Mouse (Mus musculus) olfactory bulb, adult 2 months (tissue): ENCODE data around the gene 4930402H24Rik. TPM values are rescaled to one million over a fixed set of nuclear protein-coding genes. Genes with fewer than 3 reads are reported as not detected.
A peak's percentile ranks its signal among the peaks of the same experiment; 100 is the strongest.

Experiments
- H3K27ac ChIP-seq: fragments of 200-500 bp; 2 replicates; pipeline ENCODE4 v1.5.1; 2012; ENCODE audit warnings: low read depth, low read length; ENCODE audit not compliant: insufficient read depth
- H3K4me1 ChIP-seq: fragments of 200-500 bp; 2 replicates; pipeline ENCODE4 v1.6.1; 2012; ENCODE audit warnings: low read length; ENCODE audit not compliant: control insufficient read depth, insufficient read depth
- H3K4me3 ChIP-seq: fragments of 200-500 bp; 2 replicates; pipeline ENCODE4 v1.5.1; 2012; ENCODE audit warnings: mild to moderate bottlenecking, low read depth, low read length, moderate library complexity; ENCODE audit not compliant: insufficient read depth
- CTCF ChIP-seq: fragments of 200-500 bp; IDR thresholded peaks from 2 replicates; pipeline ENCODE4 v1.5.1; 2012; ENCODE audit warnings: low read depth, mild to moderate bottlenecking, low read length, moderate library complexity; ENCODE audit not compliant: insufficient read depth
- POLR2A ChIP-seq: fragments of 200-500 bp; IDR thresholded peaks from 2 replicates; pipeline ENCODE4 v1.6.1; 2012; ENCODE audit warnings: mild to moderate bottlenecking, low read depth, low read length, moderate library complexity; ENCODE audit not compliant: insufficient read depth
- WGBS: fragments of 180-500 bp; shearing (Covaris S2); methylation state at CpG from one replicate; pipeline ENCODE4 v1.1.7; 2018; 5-methylcytosine and 5-hydroxymethylcytosine counted together
- polyA plus RNA-seq: library from polyadenylated mRNA; stranded (reverse); fragments of >200 nt; gene quantifications from 2 replicates; pipeline ENCODE4 v1.2.4, GENCODE M21; 2012; ENCODE audit warnings: low replicate concordance; ENCODE audit not compliant: missing spikeins, insufficient read depth, insufficient read length

Gene 4930402H24Rik
- polyA plus RNA-seq, 1 experiment = not detected

DNA sequence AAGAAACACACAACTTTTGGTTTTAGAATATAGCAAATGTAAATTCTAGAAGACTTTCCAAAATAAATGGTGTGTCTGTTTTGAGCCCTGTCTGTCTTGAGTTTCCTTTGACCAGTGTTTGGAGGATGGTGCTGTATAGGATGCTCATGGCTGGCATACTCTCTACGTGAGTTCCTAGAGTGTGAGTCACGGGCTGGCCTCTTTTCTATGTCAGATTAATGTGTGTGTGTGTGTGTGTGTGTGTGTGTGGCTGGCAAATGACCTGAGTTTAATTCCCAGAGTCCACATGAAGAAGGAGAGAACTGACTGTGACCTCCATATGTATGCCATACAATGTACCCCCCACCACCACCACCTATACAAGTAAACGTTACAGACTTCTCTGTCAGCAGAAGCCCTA lies 224.7 kb downstream of the 4930402H24Rik start:
- Histone ChIP-seq H3K27ac (no peak overlapping the region), H3K4me1 (no peaks in the 10 kb centered on the region), H3K4me3 (no peak overlapping the region)
- no peak for TF ChIP-seq POLR2A
- no peak for TF ChIP-seq CTCF
- WGBS = 75% methylated on average over 3 of the region's 3 CpGs

DNA sequence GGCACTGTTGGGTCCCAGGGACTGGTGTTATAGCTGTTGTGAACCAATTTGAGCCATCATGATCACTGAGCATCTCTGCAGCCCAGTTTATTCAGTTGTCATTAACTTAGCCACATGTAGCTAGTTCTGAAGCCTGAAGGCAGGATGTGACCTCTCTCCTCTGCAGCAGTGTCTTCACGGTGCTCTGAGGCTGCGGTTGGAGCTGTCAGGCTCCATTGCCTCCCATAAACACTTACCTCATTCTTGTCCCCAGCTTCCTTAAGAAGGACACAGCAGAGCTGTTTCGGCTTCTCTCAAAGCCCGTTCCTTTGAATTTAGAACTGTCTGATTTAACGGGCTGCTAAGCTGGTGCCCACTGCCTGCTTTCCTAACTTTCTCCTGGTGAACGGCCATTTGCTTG lies 226.3 kb downstream of the 4930402H24Rik start:
- no peak for TF ChIP-seq POLR2A
- no peak for TF ChIP-seq CTCF
- H3K4me1 ChIP-seq = no peaks in the 10 kb centered on the region
- H3K27ac ChIP-seq = no peak overlapping the region
- WGBS = 92% methylated on average over 6 of the region's 6 CpGs
- H3K4me3 ChIP-seq = no peak overlapping the region

DNA sequence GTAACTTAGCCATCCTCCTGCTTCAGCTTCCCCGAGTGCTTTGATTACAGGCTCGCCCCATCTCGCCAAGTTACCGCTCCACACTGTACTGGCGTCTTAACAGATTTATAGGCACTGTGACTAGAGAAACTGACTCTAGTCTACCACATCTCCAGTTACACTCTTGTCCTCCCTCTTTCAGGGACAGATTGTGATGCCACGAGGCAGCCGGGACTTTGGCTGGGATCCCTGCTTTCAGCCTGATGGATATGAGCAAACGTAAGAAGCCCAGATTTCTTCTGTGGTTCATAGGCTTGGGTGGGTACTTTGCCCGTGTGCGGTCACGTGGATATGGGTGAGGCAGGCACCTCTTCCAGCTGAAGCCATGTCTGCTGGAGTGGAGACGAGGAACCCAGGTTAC lies 227.1 kb downstream of the 4930402H24Rik start:
- Histone ChIP-seq H3K4me3 (no peak overlapping the region), H3K4me1 (no peaks in the 10 kb centered on the region), H3K27ac (no peak overlapping the region)
- WGBS = 92% methylated on average over 12 of the region's 12 CpGs
- TF ChIP-seq POLR2A = no peak
- TF ChIP-seq CTCF = no peak

DNA sequence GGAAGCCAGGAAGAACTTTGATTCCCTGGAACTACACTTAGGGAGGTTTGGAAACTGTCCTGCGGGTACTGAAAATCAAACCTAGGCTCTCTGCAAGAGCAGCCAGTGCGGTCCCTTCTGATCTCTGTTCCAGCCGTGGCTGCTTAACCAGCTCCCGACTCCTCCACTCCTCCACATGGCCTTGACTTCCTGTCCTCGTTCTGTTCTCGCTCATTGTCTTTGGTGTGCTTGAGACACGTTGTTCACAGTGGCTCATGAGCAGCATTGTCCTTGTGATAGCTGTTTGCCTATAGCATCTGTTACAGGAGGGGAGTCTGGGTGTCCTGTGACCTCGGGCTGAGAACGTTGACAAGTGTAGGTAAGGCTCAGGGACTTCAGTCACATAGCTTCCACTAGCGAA lies 229.0 kb downstream of the 4930402H24Rik start:
- WGBS = 91% methylated on average over 10 of the region's 10 CpGs
- no peak overlapping the region for H3K27ac ChIP-seq
- TF ChIP-seq POLR2A (no peak), CTCF (no peak)

DNA sequence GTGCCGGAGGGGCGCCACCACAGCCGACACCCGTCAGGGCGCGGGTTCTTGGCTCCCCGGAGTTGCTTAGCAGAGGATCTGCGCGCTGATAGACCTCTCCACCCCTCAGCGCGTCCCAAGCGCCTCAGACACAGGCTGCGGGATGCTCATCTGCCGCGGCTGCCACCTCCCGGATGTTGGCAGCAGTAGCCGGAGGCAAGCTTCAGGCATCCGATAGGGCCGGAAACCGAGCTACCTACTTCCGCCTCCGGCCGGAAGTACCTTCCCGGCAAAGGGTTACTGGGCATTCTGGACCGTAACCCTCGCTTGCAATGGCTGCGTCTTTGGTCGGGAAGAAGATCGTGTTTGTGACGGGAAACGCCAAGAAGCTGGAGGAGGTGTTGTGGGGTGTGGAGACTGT lies 238.6 kb downstream of the 4930402H24Rik start, which contains the start of gene Itpa:
TSS of gene Itpa (plus strand) at position 52 of the 400 bp plus-strand sequence.
- TF ChIP-seq CTCF = peak; percentile 45
- TF ChIP-seq POLR2A = peak; percentile 57
- H3K27ac ChIP-seq = peak within 1 kb of the TSS; percentile 34
- peak within 1 kb of the TSS; percentile 79 for H3K4me3 ChIP-seq
- peaks cover 13% of the 10 kb centered on the region for H3K4me1 ChIP-seq
- WGBS = under 1% methylated on average over 31 of the region's 31 CpGs

More for the DNA sequence above, 229.0 kb downstream of the 4930402H24Rik start:
- Histone ChIP-seq H3K4me1 (no peaks in the 10 kb centered on the region), H3K4me3 (no peak overlapping the region)

DNA sequence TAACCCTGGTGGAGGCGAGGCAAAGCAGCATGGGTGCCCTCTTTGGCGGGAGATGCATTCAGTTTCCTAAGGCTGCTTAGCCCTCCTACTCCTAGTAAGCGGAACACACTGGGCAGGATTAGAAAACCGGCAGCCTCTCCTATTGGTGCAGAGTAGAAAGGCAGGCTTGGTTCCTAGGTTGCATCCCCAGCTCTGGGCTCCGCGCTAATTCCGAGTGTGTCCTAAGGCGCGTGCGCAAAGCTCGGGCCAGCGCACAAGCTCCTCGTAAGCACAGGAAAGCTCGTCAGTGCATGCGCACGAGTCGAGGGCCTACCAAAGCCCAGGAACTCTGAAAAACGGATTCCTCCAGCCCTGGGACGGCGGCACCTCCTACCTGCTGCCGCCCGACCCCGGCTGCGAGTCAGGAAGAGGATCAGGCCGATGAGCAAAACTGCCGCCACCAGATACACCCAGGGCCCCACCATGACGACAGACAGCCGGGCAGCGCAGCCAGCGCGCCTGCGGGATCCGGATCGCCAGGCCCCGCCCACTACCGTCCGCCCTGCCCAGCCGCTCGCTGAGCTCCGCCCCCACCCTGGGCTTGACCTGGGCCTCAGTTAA lies 242.0 kb downstream of the 4930402H24Rik start, which contains the start of gene Ddrgk1:
TSS of gene Ddrgk1 (minus strand) at position 558 of the 600 bp plus-strand sequence.
- Histone ChIP-seq H3K27ac (peak within 1 kb of the TSS; percentile 100), H3K4me3 (peak within 1 kb of the TSS; percentile 86), H3K4me1 (peaks cover 18% of the 10 kb centered on the region)
- TF ChIP-seq CTCF (no peak), POLR2A (peak; percentile 89)
- WGBS = under 1% methylated on average over 40 of the region's 40 CpGs

DNA sequence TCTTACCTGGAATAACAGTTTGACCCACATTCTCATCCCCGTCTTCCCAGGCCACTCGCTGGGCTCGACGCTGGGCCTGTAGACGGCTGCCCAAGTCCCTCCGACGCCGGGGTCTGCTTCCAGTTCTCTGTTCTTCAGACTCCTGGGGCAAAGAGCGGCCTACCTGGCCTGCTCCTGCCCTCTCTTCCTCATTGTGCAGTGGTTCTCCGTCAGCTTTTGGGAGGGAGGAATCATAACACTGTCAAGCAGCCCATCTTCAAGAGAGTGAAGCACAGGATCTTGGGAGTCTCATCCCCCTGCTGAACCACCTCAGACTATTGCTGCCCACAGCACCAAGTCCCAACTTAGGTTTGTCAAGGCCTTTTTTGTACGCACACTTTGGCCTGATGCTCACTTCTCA lies 242.9 kb downstream of the 4930402H24Rik start:
- Histone ChIP-seq H3K4me3 (no peak overlapping the region; the same call in 1 of the 2 replicates), H3K4me1 (peaks cover 17% of the 10 kb centered on the region), H3K27ac (no peak overlapping the region)
- 88% methylated on average over 11 of the region's 11 CpGs for WGBS
- TF ChIP-seq POLR2A (no peak), CTCF (no peak)

DNA sequence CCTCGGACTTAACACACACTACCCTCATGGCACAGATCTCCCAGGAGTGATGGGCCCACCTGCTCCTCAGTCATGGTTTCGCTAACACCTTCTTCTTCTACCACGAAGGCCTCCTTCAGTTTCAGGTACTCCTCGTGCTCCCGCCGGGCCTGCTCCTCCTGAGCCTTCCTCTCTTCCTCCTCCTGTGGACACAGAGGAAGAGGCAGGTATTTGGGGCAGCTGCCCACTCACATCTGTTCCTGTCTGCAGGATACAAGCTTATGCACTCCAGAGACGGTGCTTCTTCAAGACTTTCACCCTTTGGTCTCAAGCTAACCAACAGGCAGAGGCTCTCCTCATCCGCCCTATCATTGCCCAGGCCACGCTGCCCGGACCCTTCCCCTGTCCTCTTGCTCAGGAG lies 247.7 kb downstream of the 4930402H24Rik start:
- TF ChIP-seq POLR2A = no peak
- TF ChIP-seq CTCF = no peak
- Histone ChIP-seq H3K4me1 (peaks cover 24% of the 10 kb centered on the region), H3K4me3 (no peak overlapping the region), H3K27ac (no peak overlapping the region; the same call in 1 of the 2 replicates)
- 96% methylated on average over 10 of the region's 10 CpGs for WGBS

DNA sequence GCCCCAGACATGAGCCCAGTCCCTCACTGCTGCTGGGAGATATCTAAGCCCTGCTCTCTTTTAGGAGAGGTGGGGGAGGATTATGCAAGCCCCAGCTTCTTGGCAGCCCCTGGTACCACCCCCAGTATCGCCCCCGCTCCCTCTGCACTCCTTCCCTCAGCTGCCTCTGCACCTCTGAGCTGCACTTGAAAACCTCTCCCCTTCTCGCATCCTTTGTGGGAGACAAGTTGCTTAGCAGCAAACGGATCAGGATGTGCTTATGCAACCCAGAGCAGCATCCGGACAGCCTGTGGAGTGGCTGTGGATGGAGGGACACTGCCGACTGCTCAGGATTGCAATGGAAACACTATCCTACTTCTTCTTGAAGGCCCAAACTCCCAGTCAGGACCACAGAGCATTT lies 248.7 kb downstream of the 4930402H24Rik start:
- WGBS = 65% methylated on average over 6 of the region's 6 CpGs
- peaks cover 17% of the 10 kb centered on the region for H3K4me1 ChIP-seq
- H3K4me3 ChIP-seq = no peak overlapping the region
- TF ChIP-seq CTCF (no peak), POLR2A (no peak)
- H3K27ac ChIP-seq = peak overlapping the region; percentile 76
